Mouse (Mus musculus) cerebellum, adult 2 months (tissue): Measurements from ENCODE around the gene Apoa5.
A peak's percentile ranks its signal among the peaks of the same experiment; 100 is the strongest.

Source experiments
- CTCF ChIP-seq: fragments of 200-500 bp; IDR thresholded peaks from 2 replicates; pipeline ENCODE4 v1.5.1; 2011; ENCODE audit warnings: low read depth, mild to moderate bottlenecking, control low read depth, low read length, moderate library complexity, borderline replicate concordance; ENCODE audit not compliant: insufficient read depth
- POLR2A ChIP-seq: fragments of 200-500 bp; IDR thresholded peaks from 2 replicates; pipeline ENCODE4 v1.6.1; 2011; ENCODE audit warnings: low read length, control low read depth, borderline replicate concordance; ENCODE audit not compliant: insufficient read depth

- TF ChIP-seq POLR2A (peak; percentile 76; the same call in 1 of the 2 replicates), CTCF (peak; percentile 44; the same call in 1 of the 2 replicates)
Observed at GRCm38 (mm10) chr9:46272677-46273454, 4.4 kb downstream of the Apoa5 start, which contains the start of gene Zpr1.
